Mouse (Mus musculus): ENCODE results near the gene Fut1.

Fut1 gene

GRCm38 (mm10) chr7:45598960-45599879 lies 17.9 kb upstream of the Fut1 start:
- no peak for DNase-seq (ENCODE audit: low read depth in 1 of 2, low spot score in 2 of 2)

GRCm38 (mm10) chr7:45605704-45606289 lies 11.3 kb upstream of the Fut1 start:
- DNase-seq (ENCODE audit: low read depth in 1 of 2, low spot score in 2 of 2) = no peak

- DNase-seq (ENCODE audit: low read depth in 1 of 2, low spot score in 2 of 2) = no peak
Measured at GRCm38 (mm10) chr7:45609511-45609910, 7.6 kb upstream of the Fut1 start.

- no peak for DNase-seq (ENCODE audit: low read depth in 1 of 2, low spot score in 2 of 2)
Measured at GRCm38 (mm10) chr7:45616277-45616676, 812 bp upstream of the Fut1 start.

GRCm38 (mm10) chr7:45618316-45618715 lies 1.2 kb downstream of the Fut1 start:
- no peak for DNase-seq (ENCODE audit: low read depth in 1 of 2, low spot score in 2 of 2)

- no peak for DNase-seq (ENCODE audit: low read depth in 1 of 2, low spot score in 2 of 2)
Measured at GRCm38 (mm10) chr7:45619592-45619991, 2.5 kb downstream of the Fut1 start.

GRCm38 (mm10) chr7:45621443-45621842 lies 4.4 kb downstream of the Fut1 start, which contains the start of gene Izumo1:
Gene Izumo1, plus strand, starts transcription at chr7:45621811.
- DNase-seq (ENCODE audit: low read depth in 1 of 2, low spot score in 2 of 2) = no peak

- DNase-seq (ENCODE audit: low read depth in 1 of 2, low spot score in 2 of 2) = no peak
Measured at GRCm38 (mm10) chr7:45623507-45623906, 6.4 kb downstream of the Fut1 start.

- DNase-seq (ENCODE audit: low read depth in 1 of 2, low spot score in 2 of 2) = no peak
Measured at GRCm38 (mm10) chr7:45624718-45625117, 7.6 kb downstream of the Fut1 start.

- no peak for DNase-seq (ENCODE audit: low read depth in 1 of 2, low spot score in 2 of 2)
Measured at GRCm38 (mm10) chr7:45625481-45625880, 8.4 kb downstream of the Fut1 start.

GRCm38 (mm10) chr7:45626571-45627076 lies 9.5 kb downstream of the Fut1 start:
- no peak for DNase-seq (ENCODE audit: low read depth in 1 of 2, low spot score in 2 of 2)

GRCm38 (mm10) chr7:45627261-45627660 lies 10.2 kb downstream of the Fut1 start, which contains the start of gene Rasip1:
Gene Rasip1, plus strand, starts transcription at chr7:45627488.
- DNase-seq (ENCODE audit: low read depth in 1 of 2, low spot score in 2 of 2) = no peak

GRCm38 (mm10) chr7:45628364-45629294 lies 11.5 kb downstream of the Fut1 start:
- DNase-seq (ENCODE audit: low read depth in 1 of 2, low spot score in 2 of 2) = peak; percentile 50 to 78

GRCm38 (mm10) chr7:45630064-45630907 lies 13.2 kb downstream of the Fut1 start:
- no peak for DNase-seq (ENCODE audit: low read depth in 1 of 2, low spot score in 2 of 2)

- no peak for DNase-seq (ENCODE audit: low read depth in 1 of 2, low spot score in 2 of 2)
Measured at GRCm38 (mm10) chr7:45632499-45632898, 15.4 kb downstream of the Fut1 start.

- DNase-seq (ENCODE audit: low read depth in 1 of 2, low spot score in 2 of 2) = peak; percentile 37 to 48
Measured at GRCm38 (mm10) chr7:45634946-45635681, 18.0 kb downstream of the Fut1 start.

GRCm38 (mm10) chr7:45635711-45636688 lies 18.9 kb downstream of the Fut1 start:
- no peak for DNase-seq (ENCODE audit: low read depth in 1 of 2, low spot score in 2 of 2)

GRCm38 (mm10) chr7:45637710-45638109 lies 20.6 kb downstream of the Fut1 start:
- DNase-seq (ENCODE audit: low read depth in 1 of 2, low spot score in 2 of 2) = no peak

Measured in monocyte, adult 2 months (primary cell).